8 mouse cellular contexts compared by ENCODE assay signal in genomic region chr1:98072045-98072444, GRCm38 (mm10). TPM values are rescaled to one million over a fixed set of nuclear protein-coding genes. Genes with fewer than 3 reads are reported as not detected.
A peak's percentile ranks its signal among the peaks of the same experiment; 100 is the strongest.
DNase-seq lines count a peak whose midpoint lies in the region; ATAC-seq and TF ChIP-seq lines count a peak whose summit lies in the region.

No protein-coding gene starts in this region.

- no peak overlapping the region for H3K27ac ChIP-seq in kidney, postnatal 0 days

- peaks cover 29% of the 10 kb centered on the region for H3K4me1 ChIP-seq in E14TG2a.4 (replicated peaks; ENCODE audit: low read depth, low read length)
- H3K4me1 ChIP-seq in kidney, postnatal 0 days (replicated peaks; ENCODE audit: insufficient read depth, low read length), result 0 out of 2 replicates have a peak, but pooled peaks cover 3% of the 10 kb centered on the region

- peak; percentile 57 for TF ChIP-seq CTCF in E14TG2a.4 (conservative IDR thresholded peaks at IDR 0.05; ENCODE audit: low read length)
- peak; percentile 61 for TF ChIP-seq CTCF in kidney, postnatal 0 days (IDR thresholded peaks at IDR 0.05; ENCODE audit: low read depth)

- H3K9me3 ChIP-seq in E14TG2a.4 (ENCODE audit: low read length), result no peaks in the 10 kb centered on the region
- H3K9me3 ChIP-seq in kidney, postnatal 0 days (replicated peaks; ENCODE audit: low read length), result no peaks in the 10 kb centered on the region

- no peak; the same call in 1 of the 2 replicates for ATAC-seq in kidney, postnatal 0 days (replicated peaks; ENCODE audit: low FRiP score, low read depth)
- ATAC-seq in activated CD4-positive, CD25-positive, alpha-beta regulatory T cell, adult 4 months, result no peak

- DNase-seq in heart, postnatal 4 days, result peak; percentile 51
- no peak for DNase-seq in heart, postnatal 25 days (ENCODE audit: low spot score)
- peak; percentile 73 for DNase-seq in adrenal gland, postnatal 25 days
- peak; percentile 46 for DNase-seq in kidney, postnatal 0 days (ENCODE audit: low spot score)
- peak; percentile 49 for DNase-seq in retina, postnatal 1 day
- no peak for DNase-seq in frontal cortex, postnatal 36 days (ENCODE audit: low spot score in 2 of 2)

- WGBS in kidney, postnatal 0 days, result 67% methylated on average over 6 of the region's 6 CpGs

- intact Hi-C loops in heart, postnatal 25 days (cut with DNase I), result no loop called here

- H3K4me2 ChIP-seq in kidney, postnatal 0 days (ENCODE audit: low read length), result no peak overlapping the region

- no peak overlapping the region for H3K4me3 ChIP-seq in E14TG2a.4 (replicated peaks; ENCODE audit: low read length)
- H3K4me3 ChIP-seq in kidney, postnatal 0 days (replicated peaks; ENCODE audit: low read depth, low read length), result no peak overlapping the region

- H3K27me3 ChIP-seq in E14TG2a.4 (ENCODE audit: insufficient read depth, low read length), result no peaks in the 10 kb centered on the region
- H3K27me3 ChIP-seq in kidney, postnatal 0 days (ENCODE audit: insufficient read depth, low read length), result no peaks in the 10 kb centered on the region

- no peak overlapping the region for H3K9ac ChIP-seq in kidney, postnatal 0 days (ENCODE audit: low read depth, low read length)

- no peaks in the 10 kb centered on the region for H3K36me3 ChIP-seq in E14TG2a.4 (ENCODE audit: insufficient read depth, low read length)
- no peaks in the 10 kb centered on the region for H3K36me3 ChIP-seq in kidney, postnatal 0 days (ENCODE audit: insufficient read depth, low read length)

RNA-seq across cellular contexts. Expression of gene Pam, which starts 23.4 kb away (rescaled TPM):
- total RNA-seq in heart, postnatal 4 days (2021), result 100 to 1,000 TPM; 888 to 905 TPM
- total RNA-seq in heart, postnatal 25 days (2021), result 100 to 1,000 TPM; 615 to 691 TPM
- 341 and 367 TPM in 2 replicates for total RNA-seq in adrenal gland, postnatal 25 days (2021)
- 63.1 and 67.6 TPM in 2 replicates for polyA plus RNA-seq in kidney, postnatal 0 days (2015; fragmentation: Nextera tagmentation; extraction: Ambion mirVana)
- polyA plus RNA-seq in activated CD4-positive, CD25-positive, alpha-beta regulatory T cell, adult 4 months (2017; shearing (Covaris generic)), result 1 to 10 TPM; 2.6 to 4.8 TPM

Comparison
In these comparisons a context has a peak if more than half of its experiments do, and no peak if none do; other contexts are left out.
1. DNase-seq: peak in heart, postnatal 4 days (single experiment), adrenal gland, postnatal 25 days (single experiment), kidney, postnatal 0 days (single experiment) and retina, postnatal 1 day (single experiment); none in heart, postnatal 25 days (single experiment) and frontal cortex, postnatal 36 days (0 of 2).